Mouse (Mus musculus): Measurements from ENCODE around the gene Xxylt1. TPM values are rescaled to one million over a fixed set of nuclear protein-coding genes. Genes with fewer than 3 reads are reported as not detected.

Xxylt1 gene
- polyA plus RNA-seq, 1 experiment from 2014 or later, result 11.9 TPM

DNA sequence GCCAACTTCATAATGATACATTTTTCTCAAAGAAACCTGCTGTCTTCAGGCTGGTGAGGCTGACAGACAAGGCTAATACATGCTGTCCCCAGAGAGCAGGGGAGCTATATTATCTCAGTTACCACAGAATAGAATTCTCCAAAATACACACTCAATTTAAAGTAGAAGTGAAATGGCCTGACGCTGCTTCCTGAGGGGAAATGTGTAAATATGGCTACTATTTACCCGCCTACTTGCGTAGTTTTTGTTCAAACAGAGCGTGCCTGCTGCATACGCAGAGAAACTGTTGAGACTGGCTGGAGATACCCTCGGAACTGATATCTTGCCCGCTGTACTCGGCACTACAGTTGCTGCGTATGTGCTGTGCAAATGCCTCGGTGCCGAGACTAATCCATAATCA is 101.3 kb downstream of the Xxylt1 start:
- Histone ChIP-seq H3K9ac (no peak overlapping the region), H3K4me2 (no peak overlapping the region), H3K9me3 (no peaks in the 10 kb centered on the region), H3K27ac (no peak overlapping the region), H3K27me3 (replicated peaks) (no peaks in the 10 kb centered on the region), H3K4me1 (peaks cover 19% of the 10 kb centered on the region), H3K4me3 (no peak overlapping the region), H3K36me3 (replicated peaks) (no peaks in the 10 kb centered on the region)
- 83% methylated on average over 11 of the region's 11 CpGs for WGBS
- ATAC-seq (replicated peaks), result no peak

GRCm38 (mm10) chr16:30977728-30978127 is 103.5 kb downstream of the Xxylt1 start:
- no peak overlapping the region for H3K4me3 ChIP-seq
- H3K27ac ChIP-seq, result no peak overlapping the region
- 37% methylated on average over 6 of the region's 6 CpGs for WGBS
- H3K4me1 ChIP-seq, result peaks cover 15% of the 10 kb centered on the region
- no peaks in the 10 kb centered on the region for H3K27me3 ChIP-seq (replicated peaks)
- H3K9ac ChIP-seq, result no peak overlapping the region
- no peaks in the 10 kb centered on the region for H3K9me3 ChIP-seq
- no peaks in the 10 kb centered on the region for H3K36me3 ChIP-seq (replicated peaks)
- ATAC-seq (replicated peaks), result no peak
- no peak overlapping the region for H3K4me2 ChIP-seq

DNA sequence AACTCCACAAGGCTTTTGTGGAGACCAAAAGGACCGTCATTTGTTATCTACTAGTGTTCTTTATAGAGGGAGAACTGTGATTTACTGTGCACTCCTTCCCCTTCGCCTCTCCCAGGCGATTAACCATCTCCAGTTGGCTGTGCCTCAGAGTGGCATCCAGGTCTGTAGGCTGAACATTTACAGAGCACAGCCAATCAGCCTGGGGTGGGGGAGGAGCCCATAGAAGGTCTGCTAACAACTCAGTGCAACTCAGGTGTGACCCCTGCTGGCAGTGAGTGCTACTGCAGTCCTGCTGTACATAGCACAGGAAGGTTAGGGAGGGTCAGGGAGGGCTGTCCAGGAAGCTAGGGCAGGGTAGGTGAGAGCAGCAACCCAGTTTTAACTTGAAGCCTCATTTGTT is 104.0 kb downstream of the Xxylt1 start:
- Histone ChIP-seq H3K4me3 (no peak overlapping the region), H3K9ac (no peak overlapping the region), H3K27ac (no peak overlapping the region), H3K4me2 (peak overlapping the region; percentile 15; the same call in 1 of the 2 replicates), H3K36me3 (replicated peaks) (no peaks in the 10 kb centered on the region), H3K4me1 (peaks cover 15% of the 10 kb centered on the region), H3K9me3 (no peaks in the 10 kb centered on the region), H3K27me3 (replicated peaks) (no peaks in the 10 kb centered on the region)
- WGBS, result 4% methylated on average over 3 of the region's 3 CpGs
- peak; percentile 95 for ATAC-seq (replicated peaks)

DNA sequence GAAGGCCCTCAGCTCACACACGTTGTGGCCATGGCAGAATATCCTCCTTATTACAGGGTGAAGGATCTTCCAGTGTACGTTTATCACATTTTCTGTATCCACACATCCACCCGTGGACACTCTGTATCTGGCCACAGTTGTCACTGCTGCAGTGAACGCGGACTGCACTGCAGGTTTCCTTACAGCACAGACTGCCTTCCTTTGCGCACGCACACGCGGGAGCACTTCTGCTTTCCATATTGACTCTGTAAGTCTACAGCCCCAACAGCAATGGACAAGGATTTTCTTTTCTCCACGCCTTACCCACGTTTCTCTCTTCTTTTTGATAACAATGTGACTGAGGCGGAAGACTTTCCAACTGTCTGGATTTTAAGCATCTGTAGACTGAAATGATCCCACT is 106.7 kb downstream of the Xxylt1 start:
- ATAC-seq (replicated peaks), result no peak
- Histone ChIP-seq H3K27me3 (replicated peaks) (no peaks in the 10 kb centered on the region), H3K27ac (no peak overlapping the region), H3K4me2 (no peak overlapping the region), H3K4me3 (no peak overlapping the region), H3K36me3 (replicated peaks) (no peaks in the 10 kb centered on the region), H3K9ac (no peak overlapping the region), H3K4me1 (peaks cover 15% of the 10 kb centered on the region), H3K9me3 (no peaks in the 10 kb centered on the region)
- WGBS, result 88% methylated on average over 12 of the region's 12 CpGs

DNA sequence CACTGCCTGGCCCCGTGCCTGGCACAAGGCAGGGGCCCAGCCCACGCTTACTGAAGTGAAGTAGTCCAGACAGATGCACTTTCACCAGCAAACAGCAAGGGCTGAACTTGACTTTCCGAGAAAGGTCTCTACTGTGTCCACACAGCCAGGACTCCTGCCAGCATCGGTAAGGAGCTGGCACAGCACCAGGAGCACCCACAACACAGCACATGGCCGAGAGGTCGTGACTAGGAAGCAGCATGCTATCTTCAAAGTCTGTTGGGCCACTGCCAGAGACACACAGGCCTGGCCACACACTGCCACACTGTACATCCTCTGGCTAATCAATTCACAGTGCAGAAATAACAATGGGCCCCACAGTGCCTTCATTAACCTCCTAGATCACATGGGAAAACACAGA is 107.8 kb downstream of the Xxylt1 start:
- Histone ChIP-seq H3K4me2 (no peak overlapping the region), H3K27me3 (replicated peaks) (no peaks in the 10 kb centered on the region), H3K27ac (no peak overlapping the region), H3K9me3 (no peaks in the 10 kb centered on the region), H3K4me3 (no peak overlapping the region), H3K4me1 (peaks cover 19% of the 10 kb centered on the region), H3K9ac (no peak overlapping the region), H3K36me3 (replicated peaks) (no peaks in the 10 kb centered on the region)
- ATAC-seq (replicated peaks), result no peak
- 58% methylated on average over 6 of the region's 6 CpGs for WGBS

DNA sequence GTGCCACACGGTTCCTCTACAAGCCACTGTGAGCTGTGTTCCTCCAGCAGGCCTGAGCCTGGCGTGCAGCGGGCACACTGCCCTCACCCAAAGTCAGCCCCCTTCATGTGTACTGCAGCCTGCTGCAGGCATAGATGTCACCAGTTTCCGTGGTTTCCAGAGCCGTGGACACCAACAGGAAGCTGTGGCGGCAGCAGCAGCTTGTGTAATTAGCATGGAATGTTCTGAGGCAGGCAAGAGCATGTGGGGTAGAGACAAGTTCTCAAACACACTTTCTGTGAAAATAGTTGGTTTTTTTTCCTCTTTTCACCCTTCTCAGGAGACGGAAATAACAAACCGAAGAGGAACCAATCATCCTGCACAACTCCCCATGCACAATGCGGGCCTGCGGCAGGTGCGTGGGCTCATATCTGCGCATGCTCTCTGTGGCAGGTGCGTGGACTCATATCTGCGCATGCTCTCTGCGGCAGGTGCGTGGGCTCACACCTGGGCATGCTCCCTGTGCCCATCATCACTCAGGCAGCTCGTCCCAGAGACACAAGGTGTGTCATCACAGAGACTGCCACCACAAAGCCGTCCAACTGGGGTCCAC is 109.2 kb downstream of the Xxylt1 start:
- Histone ChIP-seq H3K4me1 (peaks cover 17% of the 10 kb centered on the region), H3K36me3 (replicated peaks) (no peaks in the 10 kb centered on the region), H3K4me3 (no peak overlapping the region), H3K27me3 (replicated peaks) (no peaks in the 10 kb centered on the region), H3K9ac (no peak overlapping the region), H3K9me3 (no peaks in the 10 kb centered on the region), H3K4me2 (no peak overlapping the region), H3K27ac (no peak overlapping the region)
- WGBS, result 89% methylated on average over 18 of the region's 18 CpGs
- ATAC-seq (replicated peaks), result no peak

GRCm38 (mm10) chr16:30969266-30970064 is 111.8 kb downstream of the Xxylt1 start:
- Histone ChIP-seq H3K36me3 (replicated peaks) (no peaks in the 10 kb centered on the region), H3K9me3 (no peaks in the 10 kb centered on the region), H3K27ac (no peak overlapping the region), H3K27me3 (replicated peaks) (no peaks in the 10 kb centered on the region), H3K4me2 (no peak overlapping the region), H3K4me3 (no peak overlapping the region), H3K4me1 (peaks cover 12% of the 10 kb centered on the region), H3K9ac (no peak overlapping the region)
- WGBS, result 67% methylated on average over 18 of the region's 18 CpGs
- ATAC-seq (replicated peaks), result 0 out of 2 replicates have a peak, but pooled peaks have one; percentile 16

DNA sequence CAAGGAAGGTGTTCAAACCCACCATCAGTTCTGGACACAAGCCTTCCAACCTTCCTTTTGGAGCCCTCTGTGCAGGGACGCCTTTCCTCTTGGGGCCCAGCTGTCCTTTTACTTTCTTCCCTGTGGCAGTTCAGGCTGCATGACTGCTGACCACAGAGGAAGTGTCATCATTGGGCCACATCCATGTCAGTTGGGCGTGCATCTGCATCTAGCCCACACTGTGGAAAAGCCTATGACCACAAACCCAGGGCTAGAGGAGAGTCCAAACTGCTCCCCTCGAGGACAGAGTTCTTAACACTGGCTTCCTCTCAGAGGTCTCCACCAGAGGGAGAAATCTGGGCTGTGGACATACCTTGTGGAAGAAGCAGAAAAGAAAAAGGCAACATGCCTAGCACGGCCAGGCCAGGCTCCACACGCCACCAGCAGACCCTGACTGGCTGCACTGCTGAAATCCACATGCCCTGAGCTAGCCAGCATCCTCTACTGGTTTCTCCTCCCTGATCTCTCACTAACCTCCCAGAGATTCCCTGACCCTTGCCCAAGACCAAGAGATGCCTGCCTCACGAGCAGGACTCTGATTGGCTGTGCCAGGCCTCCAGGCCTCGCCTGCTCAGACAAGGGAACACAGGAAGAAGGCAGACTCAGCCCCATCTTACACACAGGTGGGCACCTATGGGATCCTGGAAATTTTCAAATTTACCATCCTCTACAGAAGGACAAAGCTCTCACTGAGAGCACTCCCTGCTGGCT is 112.7 kb downstream of the Xxylt1 start:
- Histone ChIP-seq H3K9ac (no peak overlapping the region), H3K4me2 (no peak overlapping the region), H3K9me3 (no peaks in the 10 kb centered on the region), H3K27me3 (replicated peaks) (no peaks in the 10 kb centered on the region), H3K4me1 (peaks cover 10% of the 10 kb centered on the region), H3K36me3 (replicated peaks) (no peaks in the 10 kb centered on the region), H3K27ac (no peak overlapping the region), H3K4me3 (no peak overlapping the region)
- 89% methylated on average over 7 of the region's 7 CpGs for WGBS
- no peak for ATAC-seq (replicated peaks)

DNA sequence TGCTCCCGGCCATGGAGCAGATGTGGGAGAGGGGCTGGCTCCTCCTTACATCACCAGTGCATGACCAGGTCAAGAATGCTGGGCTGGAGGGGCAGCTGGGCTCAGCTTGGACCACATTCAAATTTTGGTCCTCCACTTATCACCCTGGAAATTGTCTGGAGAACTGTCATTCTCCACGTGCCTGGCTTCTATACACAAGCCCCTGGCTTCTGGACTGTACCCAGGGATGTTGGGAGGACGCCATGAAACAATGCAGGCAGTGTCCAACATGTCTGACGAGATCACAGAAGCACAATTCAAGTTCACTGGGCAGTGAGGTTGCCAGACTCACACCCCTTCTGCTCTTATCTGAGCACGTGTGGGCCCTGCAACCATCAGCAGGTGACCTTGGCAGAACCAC is 114.5 kb downstream of the Xxylt1 start:
- Histone ChIP-seq H3K4me2 (no peak overlapping the region), H3K9ac (no peak overlapping the region), H3K36me3 (replicated peaks) (no peaks in the 10 kb centered on the region), H3K4me1 (peaks cover 3% of the 10 kb centered on the region; the same call in 1 of the 2 replicates), H3K27ac (no peak overlapping the region), H3K4me3 (no peak overlapping the region), H3K9me3 (no peaks in the 10 kb centered on the region), H3K27me3 (replicated peaks) (no peaks in the 10 kb centered on the region)
- ATAC-seq (replicated peaks), result no peak
- WGBS, result 78% methylated on average over 5 of the region's 5 CpGs

DNA sequence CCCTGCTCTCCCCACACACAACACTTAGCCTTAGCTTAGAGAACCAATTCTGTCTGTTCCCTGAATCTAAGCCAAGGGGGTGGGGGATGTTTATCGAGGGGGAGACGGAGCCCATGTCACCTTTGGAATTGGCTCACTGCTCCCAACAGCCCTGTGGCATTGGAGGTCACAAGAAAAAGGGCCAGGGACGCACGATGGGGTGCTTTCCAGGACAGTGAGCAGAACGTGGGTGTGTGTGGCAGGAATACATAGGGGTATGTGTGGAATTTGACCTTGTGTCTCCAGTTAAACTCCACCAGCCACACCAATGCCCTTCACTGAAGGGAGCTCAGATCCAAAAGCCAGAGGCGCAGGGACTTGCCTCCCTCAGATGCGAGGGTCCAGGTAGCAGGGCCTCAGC is 116.3 kb downstream of the Xxylt1 start:
- no peak overlapping the region for H3K4me3 ChIP-seq
- no peak overlapping the region for H3K4me2 ChIP-seq
- H3K4me1 ChIP-seq, result peaks cover 3% of the 10 kb centered on the region; the same call in 1 of the 2 replicates
- no peaks in the 10 kb centered on the region for H3K27me3 ChIP-seq (replicated peaks)
- H3K36me3 ChIP-seq (replicated peaks), result no peaks in the 10 kb centered on the region
- no peak overlapping the region for H3K9ac ChIP-seq
- 84% methylated on average over 7 of the region's 7 CpGs for WGBS
- H3K27ac ChIP-seq, result no peak overlapping the region
- ATAC-seq (replicated peaks), result no peak
- no peaks in the 10 kb centered on the region for H3K9me3 ChIP-seq

DNA sequence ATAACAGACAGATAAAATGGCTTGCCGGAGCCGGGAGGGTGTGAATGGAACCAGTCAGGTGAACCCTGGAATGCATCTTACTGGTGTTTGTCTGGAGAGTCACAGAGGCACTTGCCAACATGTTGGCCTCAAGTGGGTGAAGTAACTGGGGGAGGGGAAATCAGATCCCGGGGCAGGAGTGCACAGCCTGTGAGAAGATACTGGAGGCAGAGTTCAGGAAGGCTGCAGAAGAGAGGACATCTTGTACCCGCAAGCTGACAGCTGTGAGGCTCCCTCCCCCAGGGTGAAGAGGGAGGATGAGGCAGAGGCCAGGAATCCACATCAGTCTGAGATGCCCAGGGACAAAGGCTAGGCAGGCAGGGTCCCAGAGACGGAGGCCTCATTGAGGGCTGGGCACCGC is 116.8 kb downstream of the Xxylt1 start:
- H3K9me3 ChIP-seq, result no peaks in the 10 kb centered on the region
- H3K4me2 ChIP-seq, result no peak overlapping the region
- H3K27ac ChIP-seq, result no peak overlapping the region
- no peaks in the 10 kb centered on the region for H3K27me3 ChIP-seq (replicated peaks)
- WGBS, result 73% methylated on average over 6 of the region's 6 CpGs
- H3K9ac ChIP-seq, result no peak overlapping the region
- no peak for ATAC-seq (replicated peaks)
- H3K4me3 ChIP-seq, result no peak overlapping the region
- no peaks in the 10 kb centered on the region for H3K36me3 ChIP-seq (replicated peaks)
- H3K4me1 ChIP-seq, result peaks cover 3% of the 10 kb centered on the region; the same call in 1 of the 2 replicates

DNA sequence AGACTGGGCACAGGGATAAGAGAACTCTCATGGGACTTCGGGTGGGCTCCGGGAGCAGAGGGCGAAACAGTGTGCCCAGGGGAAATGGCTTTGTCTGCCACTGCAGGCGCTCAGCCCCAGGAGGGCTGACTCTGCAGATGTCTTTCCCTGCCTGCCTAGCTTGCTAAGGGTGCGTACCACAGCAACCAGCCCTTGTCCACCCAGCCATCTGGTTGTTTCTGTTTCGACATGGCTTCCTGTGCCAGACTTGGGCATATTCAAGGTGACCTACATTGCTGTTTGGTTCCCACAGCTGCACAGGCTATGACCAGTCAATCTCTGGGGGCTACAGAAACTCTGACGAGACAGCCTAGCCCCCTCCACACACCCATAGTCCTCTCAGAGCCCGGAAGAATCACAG is 118.7 kb downstream of the Xxylt1 start:
- Histone ChIP-seq H3K27ac (no peak overlapping the region), H3K4me3 (no peak overlapping the region), H3K27me3 (replicated peaks) (no peaks in the 10 kb centered on the region), H3K9me3 (no peaks in the 10 kb centered on the region), H3K4me1 (no peaks in the 10 kb centered on the region), H3K9ac (no peak overlapping the region), H3K36me3 (replicated peaks) (no peaks in the 10 kb centered on the region), H3K4me2 (no peak overlapping the region)
- no peak for ATAC-seq (replicated peaks)
- WGBS, result 81% methylated on average over 8 of the region's 8 CpGs

Data from midbrain, embryonic 15.5 days (tissue).